Mouse (Mus musculus) heart, embryonic 12.5 days (tissue): ENCODE results near the gene Gna14. TPM values are rescaled to one million over a fixed set of nuclear protein-coding genes. Genes with fewer than 3 reads are reported as not detected.
A peak's percentile ranks its signal among the peaks of the same experiment; 100 is the strongest.

Experiments
- ATAC-seq: fragments of 200-750 bp; cut with Nextera tagmentation; 2 replicates; pipeline ENCODE4 v1.8.0; 2017; ENCODE audit warnings: moderate TSS enrichment, moderate library complexity; ENCODE audit not compliant: insufficient number of reproducible peaks, low FRiP score
- H3K27ac ChIP-seq: fragments of 300-500 bp; sonication (generic); 2 replicates; pipeline ENCODE4 v1.5.1; 2016; ENCODE audit warnings: mild to moderate bottlenecking, moderate library complexity; ENCODE audit not compliant: poor library complexity, severe bottlenecking
- H3K27me3 ChIP-seq: fragments of 300-500 bp; sonication (generic); replicated peaks from 2 replicates; pipeline ENCODE4 v1.6.1; 2016; ENCODE audit warnings: mild to moderate bottlenecking, moderate library complexity
- H3K36me3 ChIP-seq: fragments of 300-500 bp; sonication (generic); 2 replicates; pipeline ENCODE4 v1.6.1; 2016; ENCODE audit warnings: mild to moderate bottlenecking, moderate library complexity
- H3K4me1 ChIP-seq: fragments of 300-500 bp; sonication (generic); replicated peaks from 2 replicates; pipeline ENCODE4 v1.6.1; 2016; ENCODE audit warnings: mild to moderate bottlenecking
- H3K4me2 ChIP-seq: fragments of 300-500 bp; sonication (generic); 2 replicates; pipeline ENCODE4 v1.6.1; 2016; ENCODE audit warnings: mild to moderate bottlenecking, moderate library complexity
- H3K4me3 ChIP-seq: fragments of 300-500 bp; sonication (generic); 2 replicates; pipeline ENCODE4 v1.5.1; 2016; ENCODE audit warnings: mild to moderate bottlenecking
- H3K9ac ChIP-seq: fragments of 300-500 bp; sonication (generic); 2 replicates; pipeline ENCODE4 v1.6.1; 2016; ENCODE audit warnings: mild to moderate bottlenecking, moderate library complexity
- H3K9me3 ChIP-seq: fragments of 300-500 bp; sonication (generic); replicated peaks from 2 replicates; pipeline ENCODE4 v1.6.1; 2016; ENCODE audit warnings: mild to moderate bottlenecking, moderate library complexity
- WGBS: fragments of 180-500 bp; shearing (Covaris S2); methylation state at CpG from one replicate; pipeline ENCODE4 v1.1.7; 2016; 5-methylcytosine and 5-hydroxymethylcytosine counted together
- polyA plus RNA-seq: library from polyadenylated mRNA; unstranded; fragments of >200 nt; fragmentation: Nextera tagmentation; extraction: Ambion mirVana; gene quantifications from 2 replicates; pipeline ENCODE4 v1.2.1, GENCODE M21; 2016

Gna14 gene
- 0.49 and 0.79 TPM in 2 replicates for polyA plus RNA-seq

DNA sequence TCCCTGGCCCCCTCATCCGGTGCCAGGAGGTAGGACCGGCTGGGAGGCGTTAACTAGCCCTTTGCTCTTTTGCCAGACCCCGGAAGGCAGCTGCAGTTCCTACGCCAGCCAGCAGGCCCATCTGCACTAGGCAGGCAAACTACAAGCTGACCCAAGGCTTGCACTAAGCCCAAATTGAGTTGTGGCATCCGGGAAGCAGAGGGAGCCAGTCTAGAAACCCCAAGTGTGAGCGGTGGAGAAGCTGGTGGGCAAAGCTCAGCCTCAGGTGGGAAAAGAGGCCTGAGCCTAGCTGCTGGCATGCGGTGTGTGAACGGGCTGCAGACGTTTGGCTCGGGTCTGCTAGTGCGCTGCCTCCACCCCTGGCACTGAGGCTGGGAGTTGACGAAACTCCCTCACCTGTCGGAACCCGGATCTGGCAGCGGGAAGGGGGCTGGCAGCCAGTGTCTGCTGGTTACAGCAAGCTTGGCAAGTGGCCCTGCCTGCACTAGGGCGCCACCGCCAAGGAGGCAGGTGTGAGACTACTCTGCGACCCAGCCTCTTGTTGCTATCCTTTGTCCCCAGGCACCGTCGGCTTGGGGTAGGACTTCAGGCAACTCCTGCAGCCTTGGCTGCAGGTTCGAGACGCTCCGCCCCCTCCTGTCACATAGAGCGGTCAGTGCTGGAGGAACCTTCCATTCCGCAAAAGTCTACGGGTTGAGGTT, at the start of gene Gna14:
Gene Gna14, plus strand, starts transcription at position 232 of the 701 bp plus-strand sequence.
- H3K36me3 ChIP-seq, result no peaks in the 10 kb centered on the region
- ATAC-seq, result 0 out of 2 replicates have a peak, but pooled peaks have one; percentile 26
- WGBS, result 2% methylated on average over 27 of the region's 27 CpGs
- H3K27me3 ChIP-seq, result peaks cover 29% of the 10 kb centered on the region
- H3K9me3 ChIP-seq, result no peaks in the 10 kb centered on the region
- peak within 1 kb of the TSS; percentile 18; the same call in 1 of the 2 replicates for H3K9ac ChIP-seq
- H3K4me2 ChIP-seq, result peak within 1 kb of the TSS; percentile 78
- peak within 1 kb of the TSS; percentile 50 for H3K4me3 ChIP-seq
- H3K27ac ChIP-seq, result no peak within 1 kb of the TSS
- H3K4me1 ChIP-seq, result peaks cover 48% of the 10 kb centered on the region

DNA sequence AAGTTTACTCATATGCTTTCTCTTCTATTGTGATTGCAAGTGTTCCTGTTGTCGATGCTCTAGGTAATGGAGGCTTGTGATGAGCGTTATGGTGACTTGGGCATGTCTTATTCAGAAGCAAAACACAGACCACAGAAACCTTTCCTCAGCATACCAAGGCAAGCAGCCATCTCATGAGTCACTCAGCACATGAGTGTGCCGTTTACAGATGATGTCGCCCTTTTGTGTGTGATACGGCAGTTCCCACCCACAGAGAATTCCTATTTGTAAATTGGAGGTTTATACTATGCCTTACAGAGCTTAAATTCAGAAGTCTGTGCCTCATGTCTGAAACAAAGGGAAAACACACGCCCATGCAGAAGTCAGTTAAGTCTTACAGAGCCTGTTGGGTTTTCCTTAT, 49.0 kb upstream of the Gna14 start:
- Histone ChIP-seq H3K9ac (no peak overlapping the region), H3K27ac (no peak overlapping the region), H3K4me2 (no peak overlapping the region), H3K4me3 (no peak overlapping the region), H3K36me3 (peaks cover 21% of the 10 kb centered on the region), H3K9me3 (no peaks in the 10 kb centered on the region), H3K4me1 (0 out of 2 replicates have a peak, but pooled peaks cover 4% of the 10 kb centered on the region), H3K27me3 (no peaks in the 10 kb centered on the region)
- 54% methylated on average over 6 of the region's 6 CpGs for WGBS
- no peak for ATAC-seq

DNA sequence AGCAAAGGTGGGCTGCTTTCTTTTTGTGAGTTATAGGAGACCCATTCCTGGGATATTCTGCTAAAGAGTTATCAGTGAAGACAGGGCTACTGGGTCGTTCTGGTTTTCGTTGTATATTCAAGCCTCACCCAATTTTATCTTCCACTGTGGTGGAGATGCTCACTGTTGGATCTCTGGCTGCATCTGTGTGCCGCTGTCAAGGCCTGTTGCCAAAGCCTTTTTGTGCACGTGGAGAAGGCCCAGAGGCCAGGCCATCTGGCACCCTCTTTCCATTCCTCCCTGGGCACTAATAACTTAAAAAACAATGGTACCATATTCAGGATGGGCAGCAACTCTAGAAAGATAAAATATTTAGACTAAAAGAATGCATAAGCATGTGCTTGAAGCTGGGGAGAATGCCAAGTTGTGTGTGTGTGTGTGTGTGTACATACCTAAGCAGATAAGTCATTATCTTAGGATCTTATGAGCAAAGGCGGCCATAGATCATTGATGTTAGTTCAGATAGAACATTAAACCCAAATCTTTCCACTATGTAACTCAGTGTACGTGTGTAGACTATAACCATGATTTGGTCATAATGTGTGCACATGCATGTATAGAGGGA, 45.3 kb upstream of the Gna14 start:
- H3K4me3 ChIP-seq, result no peak overlapping the region
- H3K9me3 ChIP-seq, result no peaks in the 10 kb centered on the region
- no peak overlapping the region for H3K9ac ChIP-seq
- 0 out of 2 replicates have a peak, but pooled peaks cover 6% of the 10 kb centered on the region for H3K36me3 ChIP-seq
- WGBS, result 83% methylated on average over 6 of the region's 6 CpGs
- ATAC-seq, result no peak
- 0 out of 2 replicates have a peak, but pooled peaks cover 4% of the 10 kb centered on the region for H3K4me1 ChIP-seq
- no peaks in the 10 kb centered on the region for H3K27me3 ChIP-seq
- no peak overlapping the region for H3K4me2 ChIP-seq
- H3K27ac ChIP-seq, result no peak overlapping the region

DNA sequence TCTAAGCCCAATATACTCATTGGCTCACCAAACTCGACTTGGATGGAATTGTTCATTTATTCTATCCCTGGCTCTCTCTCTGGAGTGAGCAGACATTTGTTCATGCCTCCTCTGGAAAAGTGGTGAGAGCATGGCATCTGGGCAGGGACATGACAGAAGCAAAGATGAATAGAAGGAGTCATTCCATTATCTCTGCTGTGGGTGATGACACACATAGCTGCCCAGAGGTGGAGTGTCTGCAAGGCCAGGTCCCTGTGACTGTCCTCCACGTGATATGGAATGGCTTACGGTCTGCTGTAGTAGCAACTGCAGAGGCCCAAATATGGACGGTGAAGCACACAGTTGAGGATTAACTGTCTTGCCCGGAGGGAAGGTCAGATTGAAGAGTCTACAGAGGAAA, 41.2 kb upstream of the Gna14 start:
- no peak overlapping the region for H3K4me2 ChIP-seq
- no peaks in the 10 kb centered on the region for H3K4me1 ChIP-seq
- H3K4me3 ChIP-seq, result no peak overlapping the region
- 70% methylated on average over 5 of the region's 5 CpGs for WGBS
- no peaks in the 10 kb centered on the region for H3K9me3 ChIP-seq
- no peaks in the 10 kb centered on the region for H3K27me3 ChIP-seq
- 0 out of 2 replicates have a peak, but pooled peaks cover 3% of the 10 kb centered on the region for H3K36me3 ChIP-seq
- no peak overlapping the region for H3K9ac ChIP-seq
- H3K27ac ChIP-seq, result no peak overlapping the region
- no peak for ATAC-seq

GRCm38 (mm10) chr19:16403101-16403500, 32.5 kb upstream of the Gna14 start:
- Histone ChIP-seq H3K4me3 (no peak overlapping the region), H3K4me2 (no peak overlapping the region), H3K9me3 (0 out of 2 replicates have a peak, but pooled peaks cover 3% of the 10 kb centered on the region), H3K27ac (no peak overlapping the region), H3K27me3 (no peaks in the 10 kb centered on the region), H3K9ac (no peak overlapping the region), H3K36me3 (no peaks in the 10 kb centered on the region), H3K4me1 (no peaks in the 10 kb centered on the region)
- ATAC-seq, result no peak
- WGBS, result 75% methylated on average over 6 of the region's 6 CpGs

GRCm38 (mm10) chr19:16407727-16408126, 27.8 kb upstream of the Gna14 start:
- Histone ChIP-seq H3K27ac (no peak overlapping the region), H3K27me3 (no peaks in the 10 kb centered on the region), H3K4me2 (no peak overlapping the region), H3K4me1 (no peaks in the 10 kb centered on the region), H3K9me3 (0 out of 2 replicates have a peak, but pooled peaks cover 3% of the 10 kb centered on the region), H3K36me3 (no peaks in the 10 kb centered on the region), H3K4me3 (no peak overlapping the region), H3K9ac (no peak overlapping the region)
- WGBS, result 68% methylated on average over 1 of the region's 1 CpGs
- no peak for ATAC-seq

- no peak for ATAC-seq
- Histone ChIP-seq H3K9me3 (no peaks in the 10 kb centered on the region), H3K4me1 (no peaks in the 10 kb centered on the region), H3K27ac (no peak overlapping the region), H3K9ac (no peak overlapping the region), H3K27me3 (no peaks in the 10 kb centered on the region), H3K4me2 (no peak overlapping the region), H3K36me3 (no peaks in the 10 kb centered on the region), H3K4me3 (no peak overlapping the region)
These were observed 24.3 kb upstream of the Gna14 start for GRCm38 (mm10) chr19:16411302-16411701.

- no peaks in the 10 kb centered on the region for H3K27me3 ChIP-seq
- WGBS, result 73% methylated on average over 5 of the region's 5 CpGs
- no peak overlapping the region for H3K4me2 ChIP-seq
- no peaks in the 10 kb centered on the region for H3K4me1 ChIP-seq
- 0 out of 2 replicates have a peak, but pooled peaks cover 6% of the 10 kb centered on the region for H3K9me3 ChIP-seq
- H3K9ac ChIP-seq, result no peak overlapping the region
- ATAC-seq, result no peak
- H3K36me3 ChIP-seq, result no peaks in the 10 kb centered on the region
- H3K4me3 ChIP-seq, result no peak overlapping the region
- H3K27ac ChIP-seq, result no peak overlapping the region
These were observed 17.4 kb upstream of the Gna14 start for GRCm38 (mm10) chr19:16418086-16418663.

DNA sequence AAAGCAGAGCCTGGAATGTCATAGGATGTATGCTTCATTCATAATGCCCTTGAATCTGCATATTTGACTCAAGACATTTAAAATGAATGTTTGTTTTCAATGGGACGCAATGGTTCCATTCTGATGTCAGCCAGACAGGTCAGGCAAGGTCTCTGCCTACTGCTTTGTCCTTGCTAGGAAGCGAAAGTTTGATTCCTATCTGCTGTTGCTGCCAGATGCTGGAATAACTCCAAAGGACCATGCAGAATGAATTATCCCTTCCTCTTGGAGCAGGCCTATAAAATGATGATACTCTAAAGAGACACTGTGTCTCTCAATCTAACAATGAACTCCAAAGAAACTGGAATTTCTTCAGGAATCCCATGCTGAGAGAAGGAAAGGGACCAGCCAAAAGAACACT, 10.0 kb upstream of the Gna14 start:
- no peak for ATAC-seq
- Histone ChIP-seq H3K4me1 (no peaks in the 10 kb centered on the region), H3K27ac (no peak overlapping the region), H3K4me3 (no peak overlapping the region), H3K9me3 (peaks cover 8% of the 10 kb centered on the region; the same call in 1 of the 2 replicates), H3K4me2 (no peak overlapping the region), H3K9ac (no peak overlapping the region), H3K27me3 (no peaks in the 10 kb centered on the region), H3K36me3 (no peaks in the 10 kb centered on the region)
- 72% methylated on average over 2 of the region's 2 CpGs for WGBS

GRCm38 (mm10) chr19:16431368-16431767, 4.2 kb upstream of the Gna14 start:
- Histone ChIP-seq H3K36me3 (no peaks in the 10 kb centered on the region), H3K4me2 (no peak overlapping the region), H3K27ac (no peak overlapping the region), H3K9me3 (peaks cover 8% of the 10 kb centered on the region; the same call in 1 of the 2 replicates), H3K9ac (no peak overlapping the region), H3K27me3 (peaks cover 13% of the 10 kb centered on the region), H3K4me3 (no peak overlapping the region), H3K4me1 (peaks cover 15% of the 10 kb centered on the region)
- no peak for ATAC-seq
- WGBS, result 77% methylated on average over 8 of the region's 8 CpGs

- Histone ChIP-seq H3K9me3 (no peaks in the 10 kb centered on the region), H3K27me3 (peaks cover 29% of the 10 kb centered on the region), H3K9ac (no peak overlapping the region), H3K4me3 (peak overlapping the region; percentile 50), H3K27ac (no peak overlapping the region), H3K4me1 (peaks cover 44% of the 10 kb centered on the region), H3K4me2 (peak overlapping the region; percentile 78), H3K36me3 (no peaks in the 10 kb centered on the region)
- ATAC-seq, result no peak
- WGBS, result 19% methylated on average over 9 of the region's 9 CpGs
These were observed 683 bp upstream of the Gna14 start for GRCm38 (mm10) chr19:16434879-16435278.
